Mouse (Mus musculus) cerebellum, adult 2 months (tissue): ENCODE measurements at regions not wholly inside any gene's neighbourhood (a gene's known extent, or its start where the extent isn't known, plus 50 kb on each side); places are given as distances from the start of the nearest gene placed in this dataset.
"Not testable (repeated sequence)": the region's sequence is repeated elsewhere in the genome, so short reads cannot be mapped to it uniquely, and the experiment has no call there.

Experiments
- CTCF ChIP-seq: fragments of 200-500 bp; IDR thresholded peaks from 2 replicates; pipeline ENCODE4 v1.5.1; 2011; ENCODE audit warnings: low read depth, mild to moderate bottlenecking, control low read depth, low read length, moderate library complexity, borderline replicate concordance; ENCODE audit not compliant: insufficient read depth
- POLR2A ChIP-seq: fragments of 200-500 bp; IDR thresholded peaks from 2 replicates; pipeline ENCODE4 v1.6.1; 2011; ENCODE audit warnings: low read length, control low read depth, borderline replicate concordance; ENCODE audit not compliant: insufficient read depth

GRCm38 (mm10) chr3:15055516-15056256, 169.6 kb downstream of the Car2 start:
- not testable (repeated sequence) for TF ChIP-seq POLR2A, CTCF
